Mouse (Mus musculus): Measurements from ENCODE around the gene Hist2h3b.

- TF ChIP-seq POLR2A (IDR thresholded peaks at IDR 0.05; ENCODE audit: borderline replicate concordance, insufficient read depth, low read length): no peak
- TF ChIP-seq CTCF (IDR thresholded peaks at IDR 0.05; ENCODE audit: borderline replicate concordance, insufficient read depth, low read depth, low read length): no peak
These were observed 33.6 kb downstream of the Hist2h3b start for GRCm38 (mm10) chr3:96302076-96302475.

All from cerebellum, adult 2 months (tissue).